Mouse (Mus musculus): ENCODE measurements around the gene Wfdc13.
"Not testable (repeated sequence)": the region's sequence is repeated elsewhere in the genome, so short reads cannot be mapped to it uniquely, and the experiment has no call there.

Gene Wfdc13

GRCm38 (mm10) chr2:164705991-164706390, 21.1 kb downstream of the Wfdc13 start:
- in situ Hi-C loops (cut with MboI; ENCODE audit: unreplicated experiment in 2 of 2): no loop called here

GRCm38 (mm10) chr2:164715005-164715404, 30.1 kb downstream of the Wfdc13 start, which contains the start of gene Spint5:
Gene Spint5 (plus strand): TSS chr2:164715305.
- in situ Hi-C loops (cut with MboI; ENCODE audit: unreplicated experiment in 2 of 2): no loop called here

GRCm38 (mm10) chr2:164716194-164716786, 31.4 kb downstream of the Wfdc13 start:
- in situ Hi-C loops (cut with MboI; ENCODE audit: unreplicated experiment in 2 of 2): not testable (repeated sequence)

- in situ Hi-C loops (cut with MboI; ENCODE audit: unreplicated experiment in 2 of 2): loop anchor here (5.0 to 10.0 kb wide), 5 partner anchors 48 to 311 kb away; partner anchors contain the start of genes Eppin (in 2 of the 2) and Wfdc11 (in 1 of the 2)
These were observed 38.4 kb downstream of the Wfdc13 start for GRCm38 (mm10) chr2:164723276-164723675.

- in situ Hi-C loops (cut with MboI; ENCODE audit: unreplicated experiment in 2 of 2): loop anchor here (5.0 to 10.0 kb wide), 5 partner anchors 51 to 309 kb away; partner anchors contain the start of genes Eppin (in 1 of the 2), Sys1 (in 1 of the 2) and Wfdc11 (in 1 of the 2)
These were observed 41.1 kb downstream of the Wfdc13 start for GRCm38 (mm10) chr2:164725895-164726619.

GRCm38 (mm10) chr2:164731719-164732118, 46.8 kb downstream of the Wfdc13 start:
- in situ Hi-C loops (cut with MboI; ENCODE audit: unreplicated experiment in 2 of 2): no loop called here

- in situ Hi-C loops (cut with MboI; ENCODE audit: unreplicated experiment in 2 of 2): no loop called here
These were observed 48.4 kb downstream of the Wfdc13 start for GRCm38 (mm10) chr2:164733259-164733658.

- in situ Hi-C loops (cut with MboI; ENCODE audit: unreplicated experiment in 2 of 2): no loop called here
These were observed 49.9 kb downstream of the Wfdc13 start for GRCm38 (mm10) chr2:164734839-164735238.

GRCm38 (mm10) chr2:164735446-164735845, 50.5 kb downstream of the Wfdc13 start:
- in situ Hi-C loops (cut with MboI; ENCODE audit: unreplicated experiment in 2 of 2): no loop called here
